Mouse (Mus musculus): ENCODE measurements around the gene Cmpk2.

DNA sequence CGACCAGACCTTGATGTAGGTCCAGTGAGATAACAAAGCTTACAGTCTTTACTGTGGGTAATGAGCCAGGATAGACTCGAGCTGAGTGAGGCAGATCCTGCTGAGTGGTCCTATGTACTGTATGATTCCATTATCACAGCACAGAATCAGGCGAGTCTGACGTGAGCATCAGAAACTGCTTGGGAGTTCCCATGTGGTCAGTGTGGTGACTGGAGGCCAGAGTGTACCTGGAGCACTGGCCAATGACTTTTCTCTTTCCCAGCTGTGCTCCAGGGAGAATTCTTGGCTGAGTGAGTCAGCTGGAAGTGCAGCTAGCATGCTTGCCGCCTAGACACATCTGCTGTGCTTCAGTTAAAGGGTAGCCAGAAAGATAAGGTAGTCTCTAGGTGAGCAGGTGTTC is 14.3 kb upstream of the Cmpk2 start:
- TF ChIP-seq CTCF (IDR thresholded peaks at IDR 0.05; ENCODE audit: borderline replicate concordance, insufficient read depth, low read length) (no peak), POLR2A (IDR thresholded peaks at IDR 0.05; ENCODE audit: low read depth, low read length) (no peak)

Data from embryonic fibroblast, embryonic 13.5 days (primary cell).